Mouse (Mus musculus): ENCODE results near the gene Dnttip2. TPM values are rescaled to one million over a fixed set of nuclear protein-coding genes. Genes with fewer than 3 reads are reported as not detected.
"Not testable (repeated sequence)": the region's sequence is repeated elsewhere in the genome, so short reads cannot be mapped to it uniquely, and the experiment has no call there.

Gene Dnttip2
- polyA plus RNA-seq, 1 experiment: 33.5 TPM

DNA sequence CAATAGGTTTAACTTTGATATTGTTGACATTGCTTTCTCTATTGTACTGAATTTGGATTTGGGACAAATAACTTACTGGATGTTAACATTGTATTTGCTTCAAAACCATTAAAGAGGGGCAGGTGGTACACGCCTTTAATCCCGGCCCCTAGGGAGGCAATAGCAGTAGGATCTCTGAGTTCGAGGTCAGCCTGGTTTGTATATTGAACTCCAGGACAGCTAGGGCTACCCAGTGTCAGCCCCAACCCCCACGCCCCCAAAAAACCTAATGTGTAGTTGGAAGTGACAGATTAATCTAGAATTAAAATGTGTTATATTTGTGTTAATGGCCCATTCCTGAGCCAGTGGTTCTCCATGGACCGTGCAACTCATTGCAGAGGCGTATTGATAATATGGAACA, 27.8 kb upstream of the Dnttip2 start:
- H3K27ac ChIP-seq (ENCODE audit: control insufficient read depth, insufficient read depth, low read depth, low read length, poor library complexity): peak overlapping the region; percentile 99
- H3K4me1 ChIP-seq (ENCODE audit: control insufficient read depth, insufficient read depth, low read length): peaks cover 5% of the 10 kb centered on the region
- no peak for TF ChIP-seq CTCF (IDR thresholded peaks at IDR 0.05; ENCODE audit: control insufficient read depth, insufficient read depth, low read length)
- TF ChIP-seq POLR2A (IDR thresholded peaks at IDR 0.05; ENCODE audit: borderline replicate concordance, control insufficient read depth, low read depth, low read length): no peak
- H3K4me3 ChIP-seq (replicated peaks; ENCODE audit: control insufficient read depth, low read depth, low read length): peak overlapping the region; percentile 88
- WGBS: 26% methylated on average over 6 of the region's 6 CpGs

DNA sequence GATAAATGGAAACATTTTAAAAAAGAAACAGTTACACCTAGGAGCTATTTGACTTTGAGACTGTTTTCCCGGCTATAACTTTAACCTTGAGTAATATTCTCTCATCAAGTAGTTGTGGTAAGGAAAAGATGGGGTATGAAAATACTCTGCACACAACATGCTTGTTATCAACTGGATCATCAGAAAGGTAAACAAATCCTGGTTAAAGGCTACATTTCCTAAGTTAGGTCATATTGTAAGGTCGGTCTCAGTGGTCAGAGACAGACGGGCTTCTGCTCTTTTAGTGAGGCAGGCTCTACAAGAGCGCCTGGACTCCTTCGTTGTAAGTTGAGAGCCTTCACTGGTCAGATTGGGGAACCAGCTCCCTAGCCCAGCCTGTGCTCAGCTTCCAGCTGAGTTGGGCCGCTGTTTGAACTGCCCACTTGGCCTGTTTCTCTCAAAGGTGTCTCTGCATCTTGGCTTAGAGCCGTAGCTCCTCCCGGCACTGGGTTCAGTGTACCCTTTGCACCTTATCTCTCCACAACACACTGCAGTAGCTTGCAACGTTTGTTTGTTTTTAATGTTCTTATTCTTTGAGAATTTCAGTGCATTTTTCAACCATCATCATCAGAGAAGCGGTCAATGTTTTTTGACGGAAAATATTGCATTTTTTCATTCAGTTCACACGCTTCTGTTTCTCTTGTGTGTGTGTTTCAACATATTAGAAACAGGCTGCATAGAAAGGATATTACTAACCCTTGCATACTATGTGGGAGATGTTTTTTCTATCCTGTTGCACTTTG, 27.0 kb upstream of the Dnttip2 start:
- H3K4me3 ChIP-seq (replicated peaks; ENCODE audit: control insufficient read depth, low read depth, low read length): peak overlapping the region; percentile 88
- 27% methylated on average over 12 of the region's 12 CpGs for WGBS
- H3K27ac ChIP-seq (ENCODE audit: control insufficient read depth, insufficient read depth, low read depth, low read length, poor library complexity): peak overlapping the region; percentile 99
- peaks cover 5% of the 10 kb centered on the region for H3K4me1 ChIP-seq (ENCODE audit: control insufficient read depth, insufficient read depth, low read length)
- TF ChIP-seq POLR2A (IDR thresholded peaks at IDR 0.05; ENCODE audit: borderline replicate concordance, control insufficient read depth, low read depth, low read length): peak; percentile 64
- TF ChIP-seq CTCF (IDR thresholded peaks at IDR 0.05; ENCODE audit: control insufficient read depth, insufficient read depth, low read length): no peak

DNA sequence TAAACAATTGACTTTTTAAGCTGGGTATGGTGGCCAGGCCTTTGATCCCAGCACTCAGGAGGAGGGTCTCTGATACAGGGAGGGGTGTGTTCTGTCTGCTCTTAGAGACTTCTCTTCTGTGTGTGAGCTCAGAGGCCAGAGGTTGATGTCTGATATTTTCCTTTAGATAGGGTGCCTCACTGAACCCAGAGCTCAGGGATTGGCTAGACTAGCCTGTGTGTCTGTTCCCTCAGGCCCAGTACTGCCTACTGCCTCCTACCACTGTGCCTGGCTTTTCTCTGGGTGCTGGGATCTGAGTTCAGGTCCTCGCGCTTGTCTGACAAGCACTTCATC, 26.5 kb upstream of the Dnttip2 start:
- H3K4me1 ChIP-seq (ENCODE audit: control insufficient read depth, insufficient read depth, low read length): peaks cover 5% of the 10 kb centered on the region
- H3K4me3 ChIP-seq (replicated peaks; ENCODE audit: control insufficient read depth, low read depth, low read length): peak overlapping the region; percentile 48
- no peak for TF ChIP-seq CTCF (IDR thresholded peaks at IDR 0.05; ENCODE audit: control insufficient read depth, insufficient read depth, low read length)
- TF ChIP-seq POLR2A (IDR thresholded peaks at IDR 0.05; ENCODE audit: borderline replicate concordance, control insufficient read depth, low read depth, low read length): no peak
- WGBS: 79% methylated on average over 2 of the region's 2 CpGs
- H3K27ac ChIP-seq (ENCODE audit: control insufficient read depth, insufficient read depth, low read depth, low read length, poor library complexity): peak overlapping the region; percentile 44

DNA sequence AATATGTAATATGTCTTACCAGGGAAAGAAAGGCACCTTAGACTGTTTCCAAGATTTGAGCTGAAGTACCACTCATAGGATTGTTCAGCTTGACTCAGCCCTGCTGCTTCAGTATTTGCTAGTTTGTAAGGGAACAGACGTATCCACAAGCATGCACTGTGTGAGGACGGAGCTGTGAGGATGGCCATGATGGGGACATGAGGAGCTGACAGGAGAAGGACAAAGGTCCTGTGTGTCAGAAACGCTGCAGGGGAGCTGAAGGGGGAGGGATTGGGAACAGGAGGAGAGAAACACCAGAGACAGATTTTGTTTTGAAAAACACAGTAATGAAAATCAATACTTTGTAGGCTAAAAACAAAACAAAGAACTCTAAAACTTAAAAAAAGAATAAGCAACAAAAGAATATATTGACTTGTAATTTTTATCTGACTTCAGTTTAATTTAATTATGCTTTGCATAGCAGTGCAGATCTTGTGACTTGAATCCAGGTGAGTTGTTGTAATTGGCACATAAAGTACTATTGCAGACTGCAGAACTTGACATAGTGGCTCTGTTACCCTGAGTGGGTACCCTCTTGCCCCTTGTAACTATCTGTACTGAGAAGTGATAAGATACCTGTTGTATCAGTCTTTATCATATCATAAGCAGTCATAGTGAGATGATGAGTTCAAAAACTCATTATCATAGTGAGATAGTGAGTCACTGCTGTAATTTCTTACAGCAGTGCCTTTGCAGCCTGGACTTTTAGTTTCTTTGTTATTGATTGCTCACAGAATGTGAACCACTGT, 21.5 kb upstream of the Dnttip2 start:
- TF ChIP-seq CTCF (IDR thresholded peaks at IDR 0.05; ENCODE audit: control insufficient read depth, insufficient read depth, low read length) (no peak), POLR2A (IDR thresholded peaks at IDR 0.05; ENCODE audit: borderline replicate concordance, control insufficient read depth, low read depth, low read length) (no peak)
- Histone ChIP-seq H3K4me3 (replicated peaks; ENCODE audit: control insufficient read depth, low read depth, low read length) (no peak overlapping the region), H3K4me1 (ENCODE audit: control insufficient read depth, insufficient read depth, low read length) (no peaks in the 10 kb centered on the region; the same call in 1 of the 2 replicates), H3K27ac (ENCODE audit: control insufficient read depth, insufficient read depth, low read depth, low read length, poor library complexity) (no peak overlapping the region)
- 80% methylated on average over 3 of the region's 3 CpGs for WGBS

DNA sequence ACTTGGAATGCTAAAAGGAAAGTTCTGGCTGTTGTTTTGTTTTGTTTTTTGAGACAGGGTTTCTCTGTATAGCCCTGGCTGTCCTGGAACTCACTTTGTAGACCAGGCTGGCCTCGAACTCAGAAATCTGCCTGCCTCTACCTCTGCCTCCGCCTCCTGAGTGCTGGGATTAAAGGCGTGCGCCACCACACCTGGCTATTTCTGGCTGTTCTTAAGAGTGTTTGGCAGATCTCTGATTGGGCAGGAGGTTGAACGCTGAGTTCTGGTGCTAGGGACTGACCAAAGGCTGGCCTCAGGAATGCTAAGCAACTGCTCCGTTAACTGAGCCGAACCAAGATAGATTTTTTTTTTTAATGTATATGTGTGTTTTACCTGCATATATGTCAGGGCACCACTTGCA, 20.1 kb upstream of the Dnttip2 start:
- WGBS: 91% methylated on average over 7 of the region's 7 CpGs
- not testable (repeated sequence) for H3K4me1 ChIP-seq (ENCODE audit: control insufficient read depth, insufficient read depth, low read length); H3K27ac ChIP-seq (ENCODE audit: control insufficient read depth, insufficient read depth, low read depth, low read length, poor library complexity); H3K4me3 ChIP-seq (replicated peaks; ENCODE audit: control insufficient read depth, low read depth, low read length)

DNA sequence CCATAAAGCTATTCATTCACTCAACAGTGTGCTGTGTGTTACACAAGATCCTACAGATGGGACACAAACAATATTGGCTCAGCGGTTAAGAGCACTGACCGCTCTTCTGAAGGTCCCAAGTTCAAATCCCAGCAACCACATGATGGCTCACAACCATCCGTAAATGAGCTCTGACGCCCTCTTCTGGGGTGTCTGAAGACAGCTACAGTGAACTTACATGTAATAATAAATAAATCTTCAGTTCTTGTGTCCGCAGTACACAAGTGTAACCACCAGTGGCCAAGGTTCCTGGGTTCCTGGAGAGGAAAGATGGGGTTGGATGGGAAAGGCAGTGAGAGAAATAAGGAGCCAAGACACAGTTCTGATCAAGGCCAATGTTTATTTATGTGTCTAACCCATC, 4.2 kb upstream of the Dnttip2 start:
- WGBS: 78% methylated on average over 5 of the region's 5 CpGs
- H3K4me3 ChIP-seq (replicated peaks; ENCODE audit: control insufficient read depth, low read depth, low read length): no peak overlapping the region
- TF ChIP-seq CTCF (IDR thresholded peaks at IDR 0.05; ENCODE audit: control insufficient read depth, insufficient read depth, low read length): 0 out of 2 replicates have a peak, but pooled peaks have one; percentile 10
- no peak for TF ChIP-seq POLR2A (IDR thresholded peaks at IDR 0.05; ENCODE audit: borderline replicate concordance, control insufficient read depth, low read depth, low read length)
- no peak overlapping the region for H3K27ac ChIP-seq (ENCODE audit: control insufficient read depth, insufficient read depth, low read depth, low read length, poor library complexity)
- H3K4me1 ChIP-seq (ENCODE audit: control insufficient read depth, insufficient read depth, low read length): peaks cover 1% of the 10 kb centered on the region; the same call in 1 of the 2 replicates

DNA sequence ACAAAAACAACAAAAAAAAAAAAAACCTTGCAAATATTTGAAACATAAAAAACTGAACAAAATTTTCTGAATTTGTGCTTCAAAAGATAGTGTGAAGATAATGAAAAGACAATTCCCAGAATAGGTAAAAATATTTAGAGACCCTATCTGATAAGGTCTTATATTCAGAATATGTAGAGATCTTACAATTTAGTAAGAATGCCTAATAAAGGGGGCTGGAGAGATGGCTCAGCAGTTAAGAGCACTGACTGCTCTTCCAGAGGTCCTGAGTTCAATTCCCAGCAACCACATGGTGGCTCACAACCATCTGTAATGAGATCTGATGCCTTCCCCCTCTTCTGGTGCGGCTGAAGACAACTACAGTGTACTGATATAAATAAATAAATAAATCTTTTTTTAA, 1.6 kb upstream of the Dnttip2 start:
- H3K4me3 ChIP-seq (replicated peaks; ENCODE audit: control insufficient read depth, low read depth, low read length); H3K4me1 ChIP-seq (ENCODE audit: control insufficient read depth, insufficient read depth, low read length); H3K27ac ChIP-seq (ENCODE audit: control insufficient read depth, insufficient read depth, low read depth, low read length, poor library complexity): not testable (repeated sequence)
- WGBS: 67% methylated on average over 1 of the region's 1 CpGs

DNA sequence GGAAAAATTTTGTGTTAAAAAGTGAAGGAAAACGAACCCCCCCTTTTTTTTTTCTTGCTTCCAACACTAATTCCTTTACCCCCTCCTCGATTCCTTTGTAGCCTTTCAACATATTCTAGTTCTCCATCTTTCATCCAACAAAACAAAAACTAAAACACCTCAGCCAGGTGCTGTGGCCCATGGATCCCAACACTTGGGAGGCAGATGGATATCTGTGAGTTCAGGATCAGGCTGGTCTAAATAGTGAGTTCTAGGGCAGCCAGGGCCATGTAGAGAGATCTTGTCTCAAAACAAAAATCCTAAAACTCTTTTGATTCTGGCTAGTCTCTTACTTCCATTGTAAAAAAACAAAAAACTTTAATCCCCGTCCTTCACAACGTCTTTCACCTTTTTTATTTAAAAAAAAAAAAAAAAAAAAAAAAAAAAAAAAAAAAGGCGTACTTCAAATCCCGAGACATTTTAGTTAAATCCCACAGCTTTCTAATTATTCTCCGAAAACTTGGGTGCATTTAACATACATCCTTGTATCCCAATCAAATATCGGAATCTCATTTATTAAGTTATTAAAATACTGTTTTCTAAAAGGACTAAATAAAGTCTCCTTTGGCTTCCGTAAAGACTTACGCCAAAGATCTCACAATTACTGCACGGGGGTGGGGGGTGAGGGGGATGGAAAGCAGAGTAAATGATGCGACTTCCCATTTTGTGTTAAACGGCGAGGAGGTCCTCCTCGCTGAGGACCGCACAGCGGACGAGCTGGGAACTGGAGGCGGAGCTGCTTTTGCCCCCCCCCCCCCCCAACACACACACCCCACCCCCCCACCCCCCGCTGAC, 564 bp upstream of the Dnttip2 start:
- no peak for TF ChIP-seq POLR2A (IDR thresholded peaks at IDR 0.05; ENCODE audit: borderline replicate concordance, control insufficient read depth, low read depth, low read length)
- TF ChIP-seq CTCF (IDR thresholded peaks at IDR 0.05; ENCODE audit: control insufficient read depth, insufficient read depth, low read length): no peak
- Histone ChIP-seq H3K27ac (ENCODE audit: control insufficient read depth, insufficient read depth, low read depth, low read length, poor library complexity) (no peak overlapping the region), H3K4me3 (replicated peaks; ENCODE audit: control insufficient read depth, low read depth, low read length) (peak overlapping the region; percentile 93), H3K4me1 (ENCODE audit: control insufficient read depth, insufficient read depth, low read length) (peaks cover 3% of the 10 kb centered on the region; the same call in 1 of the 2 replicates)
- 9% methylated on average over 19 of the region's 20 CpGs for WGBS
